Mouse (Mus musculus): ENCODE measurements around the gene Map3k7cl. TPM values are rescaled to one million over a fixed set of nuclear protein-coding genes. Genes with fewer than 3 reads are reported as not detected.

The Map3k7cl gene
- total and polyA plus RNA-seq, 3 experiments: 0.08 TPM; not detected in 2

DNA sequence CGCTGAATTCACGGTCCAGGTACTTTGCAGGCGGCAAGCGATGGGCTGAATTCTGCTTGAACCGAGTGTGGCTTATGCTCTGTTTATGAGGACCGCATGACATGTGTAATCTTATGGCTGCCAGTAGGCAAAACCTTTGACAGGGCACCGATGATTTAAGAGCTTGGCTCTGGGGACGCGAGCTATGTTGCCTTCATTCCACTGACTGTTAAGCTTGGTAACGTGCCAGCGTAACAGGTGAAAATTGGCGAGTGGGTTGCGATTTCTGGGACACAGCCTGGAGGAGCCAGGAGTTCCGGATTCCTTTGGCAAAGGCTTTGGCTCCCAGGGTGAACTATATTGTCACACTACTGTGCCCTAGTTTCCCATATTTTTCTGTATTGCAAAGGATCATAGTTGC is 26.3 kb downstream of the Map3k7cl start:
- Histone ChIP-seq H3K9ac (ENCODE audit: insufficient read depth, low read depth) (no peak overlapping the region), H3K9me3 (replicated peaks; ENCODE audit: low read length) (no peaks in the 10 kb centered on the region), H3K79me2 (replicated peaks; ENCODE audit: control insufficient read depth, extremely low read depth, insufficient read depth, poor library complexity, severe bottlenecking) (no peaks in the 10 kb centered on the region), H3K4me2 (ENCODE audit: insufficient read depth, low read depth, poor library complexity, severe bottlenecking) (no peak overlapping the region), H3K4me3 (replicated peaks in 1 of 3; ENCODE audit: low read depth in 2 of 3, low read length in 2 of 3, poor library complexity in 1 of 3) (no peak overlapping the region), H3K27me3 (replicated peaks) (no peaks in the 10 kb centered on the region), H3K4me1 (ENCODE audit: control insufficient read depth in 1 of 2, insufficient read depth in 2 of 2) (no peaks in the 10 kb centered on the region), H3K27ac (ENCODE audit: insufficient read depth, low read depth) (no peak overlapping the region), H3K36me3 (replicated peaks in 1 of 2; ENCODE audit: control insufficient read depth in 1 of 2, insufficient read depth in 1 of 2, low read length in 1 of 2) (no peaks in the 10 kb centered on the region)
- dilution Hi-C loops (cut with MboI; ENCODE audit: extremely low pct_ligation_motif_present, extremely low pct_unique_long_range_greater_than_20kb, low sequenced_read_pairs) (no loop called here), in situ Hi-C loops (cut with MboI; ENCODE audit: low pct_ligation_motif_present, low pct_unique_long_range_greater_than_20kb, low sequenced_read_pairs) (loop anchor here (5.0 kb wide), 1 partner anchor 57 kb away; no protein-coding TSS in a partner anchor)
- no peak for DNase-seq (ENCODE audit: extremely low read depth)
- no peak for TF ChIP-seq JUND (conservative IDR thresholded peaks at IDR 0.05; ENCODE audit: low read depth, low read length)
- no peak for TF ChIP-seq ETS1 (conservative IDR thresholded peaks at IDR 0.05; ENCODE audit: low read depth, low read length)
- no peak for TF ChIP-seq PAX5 (IDR thresholded peaks at IDR 0.05; ENCODE audit: low read length)

DNA sequence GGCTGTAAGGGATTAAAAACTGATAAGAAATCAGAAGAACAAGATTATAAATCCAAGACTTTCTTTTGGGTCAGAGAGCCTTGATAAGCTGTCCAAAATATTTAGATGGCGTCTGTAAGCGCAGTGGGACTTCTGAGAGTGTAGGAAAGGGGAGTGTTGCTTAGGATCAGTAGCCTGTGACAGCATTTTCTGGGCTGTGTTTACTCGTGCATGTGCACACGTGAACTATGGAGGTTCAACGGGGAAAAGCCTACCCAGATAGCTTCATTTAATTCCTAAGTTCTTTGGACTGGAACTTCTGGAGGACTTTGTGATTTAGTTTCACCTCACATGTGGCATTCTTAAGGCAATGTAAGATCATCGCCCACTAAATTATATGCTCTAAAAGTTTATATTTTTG is 29.6 kb downstream of the Map3k7cl start:
- no peak for DNase-seq (ENCODE audit: extremely low read depth)
- dilution Hi-C loops (cut with MboI; ENCODE audit: extremely low pct_ligation_motif_present, extremely low pct_unique_long_range_greater_than_20kb, low sequenced_read_pairs): no loop called here
- Histone ChIP-seq H3K9ac (ENCODE audit: insufficient read depth, low read depth) (no peak overlapping the region), H3K4me1 (ENCODE audit: control insufficient read depth in 1 of 2, insufficient read depth in 2 of 2) (peaks cover 0 to 5% of the 10 kb centered on the region in 2 experiments; a peak in 1 of 4 replicates), H3K27ac (ENCODE audit: insufficient read depth, low read depth) (no peak overlapping the region), H3K27me3 (replicated peaks) (no peaks in the 10 kb centered on the region), H3K36me3 (replicated peaks in 1 of 2; ENCODE audit: control insufficient read depth in 1 of 2, insufficient read depth in 1 of 2, low read length in 1 of 2) (no peaks in the 10 kb centered on the region), H3K4me3 (replicated peaks in 1 of 3; ENCODE audit: low read depth in 2 of 3, low read length in 2 of 3, poor library complexity in 1 of 3) (no peak overlapping the region), H3K9me3 (replicated peaks; ENCODE audit: low read length) (no peaks in the 10 kb centered on the region), H3K79me2 (replicated peaks; ENCODE audit: control insufficient read depth, extremely low read depth, insufficient read depth, poor library complexity, severe bottlenecking) (no peaks in the 10 kb centered on the region), H3K4me2 (ENCODE audit: insufficient read depth, low read depth, poor library complexity, severe bottlenecking) (no peak overlapping the region)
- in situ Hi-C loops (cut with MboI; ENCODE audit: low pct_ligation_motif_present, low pct_unique_long_range_greater_than_20kb, low sequenced_read_pairs): loop anchor here (5.0 kb wide), 1 partner anchor 170 kb away; no protein-coding TSS in a partner anchor
- TF ChIP-seq CTCF (conservative IDR thresholded peaks at IDR 0.05 in 1 of 2, IDR thresholded peaks at IDR 0.05 in 1 of 2; ENCODE audit: low read depth in 2 of 2, low read length in 2 of 2): no peak
- TF ChIP-seq UBTF (IDR thresholded peaks at IDR 0.05; ENCODE audit: low read depth, low read length): no peak
- TF ChIP-seq TCF12 (IDR thresholded peaks at IDR 0.05; ENCODE audit: low read depth, low read length): no peak
- peak; percentile 60; the same call in 1 of the 2 replicates for TF ChIP-seq BHLHE40 (IDR thresholded peaks at IDR 0.05; ENCODE audit: low read depth, low read length)
- no peak for TF ChIP-seq JUND (conservative IDR thresholded peaks at IDR 0.05; ENCODE audit: low read depth, low read length)
- TF ChIP-seq SMC3 (IDR thresholded peaks at IDR 0.05; ENCODE audit: low read depth, low read length): no peak
- TF ChIP-seq MXI1 (IDR thresholded peaks at IDR 0.05; ENCODE audit: low read depth, low read length): no peak

DNA sequence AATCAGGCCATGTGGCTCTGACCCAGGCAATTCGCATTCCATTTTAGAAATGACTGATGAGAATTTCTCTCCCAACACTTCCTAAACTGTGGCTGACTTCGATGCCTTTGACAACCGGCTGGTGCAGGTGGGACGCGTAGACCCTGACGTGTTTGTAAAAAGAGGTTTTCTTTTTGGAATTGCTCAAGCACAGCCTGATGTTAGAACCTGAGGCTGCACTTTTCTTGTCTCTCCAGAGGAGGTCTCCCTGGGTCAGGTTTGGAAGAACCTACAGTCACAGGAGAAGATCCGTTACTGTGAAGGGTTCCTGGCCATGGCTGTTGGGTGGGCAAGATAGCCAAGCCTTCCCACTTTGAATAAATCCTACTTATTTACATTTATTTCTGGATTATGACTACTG is 31.5 kb downstream of the Map3k7cl start:
- no peak overlapping the region for H3K4me2 ChIP-seq (ENCODE audit: insufficient read depth, low read depth, poor library complexity, severe bottlenecking)
- peak; percentile 60 for DNase-seq (ENCODE audit: extremely low read depth)
- no peak overlapping the region for H3K27ac ChIP-seq (ENCODE audit: insufficient read depth, low read depth)
- H3K4me3 ChIP-seq (replicated peaks in 1 of 3; ENCODE audit: low read depth in 2 of 3, low read length in 2 of 3, poor library complexity in 1 of 3): no peak overlapping the region
- H3K79me2 ChIP-seq (replicated peaks; ENCODE audit: control insufficient read depth, extremely low read depth, insufficient read depth, poor library complexity, severe bottlenecking): no peaks in the 10 kb centered on the region
- H3K9ac ChIP-seq (ENCODE audit: insufficient read depth, low read depth): no peak overlapping the region
- no peaks in the 10 kb centered on the region for H3K27me3 ChIP-seq (replicated peaks)
- H3K36me3 ChIP-seq (replicated peaks in 1 of 2; ENCODE audit: control insufficient read depth in 1 of 2, insufficient read depth in 1 of 2, low read length in 1 of 2): no peaks in the 10 kb centered on the region
- in situ Hi-C loops (cut with MboI; ENCODE audit: low pct_ligation_motif_present, low pct_unique_long_range_greater_than_20kb, low sequenced_read_pairs) (loop anchor here (5.0 kb wide), 1 partner anchor 168 kb away; no protein-coding TSS in a partner anchor), dilution Hi-C loops (cut with MboI; ENCODE audit: extremely low pct_ligation_motif_present, extremely low pct_unique_long_range_greater_than_20kb, low sequenced_read_pairs) (no loop called here)
- no peaks in the 10 kb centered on the region for H3K9me3 ChIP-seq (replicated peaks; ENCODE audit: low read length)
- peaks cover 0 to 8% of the 10 kb centered on the region in 2 experiments; a peak in 1 of 4 replicates for H3K4me1 ChIP-seq (ENCODE audit: control insufficient read depth in 1 of 2, insufficient read depth in 2 of 2)
- TF ChIP-seq MEF2A (IDR thresholded peaks at IDR 0.05; ENCODE audit: borderline replicate concordance, low read depth, low read length): 0 out of 2 replicates have a peak, but pooled peaks have one; percentile 29
- TF ChIP-seq MXI1 (IDR thresholded peaks at IDR 0.05; ENCODE audit: low read depth, low read length): no peak
- TF ChIP-seq CHD1 (IDR thresholded peaks at IDR 0.05; ENCODE audit: low read depth, low read length): no peak
- peak; percentile 37 to 98; a peak in 3 of 4 replicates for TF ChIP-seq CTCF (conservative IDR thresholded peaks at IDR 0.05 in 1 of 2, IDR thresholded peaks at IDR 0.05 in 1 of 2; ENCODE audit: low read depth in 2 of 2, low read length in 2 of 2)
- TF ChIP-seq POLR2A (IDR thresholded peaks at IDR 0.05; ENCODE audit: low read depth, low read length): no peak
- no peak for TF ChIP-seq ZMIZ1 (IDR thresholded peaks at IDR 0.05; ENCODE audit: low read depth, low read length)
- TF ChIP-seq MAZ (IDR thresholded peaks at IDR 0.05; ENCODE audit: low read depth, low read length): no peak
- no peak for TF ChIP-seq JUN (IDR thresholded peaks at IDR 0.05; ENCODE audit: insufficient read depth, low read depth, low read length)
- TF ChIP-seq GABPA (IDR thresholded peaks at IDR 0.05; ENCODE audit: insufficient replicate concordance, low read depth, low read length): no peak
- no peak for TF ChIP-seq ZKSCAN1 (IDR thresholded peaks at IDR 0.05; ENCODE audit: borderline replicate concordance, low read depth, low read length)
- no peak for TF ChIP-seq CHD2 (IDR thresholded peaks at IDR 0.05; ENCODE audit: low read length)
- TF ChIP-seq EP300 (IDR thresholded peaks at IDR 0.05; ENCODE audit: low read length): no peak
- peak; percentile 90 for TF ChIP-seq ZC3H11A (IDR thresholded peaks at IDR 0.05; ENCODE audit: low read depth, low read length)
- 0 out of 2 replicates have a peak, but pooled peaks have one; percentile 24 for TF ChIP-seq ELF1 (IDR thresholded peaks at IDR 0.05; ENCODE audit: low read depth, low read length)
- TF ChIP-seq IRF4 (IDR thresholded peaks at IDR 0.05; ENCODE audit: low read depth, low read length): 0 out of 2 replicates have a peak, but pooled peaks have one; percentile 26
- TF ChIP-seq USF2 (conservative IDR thresholded peaks at IDR 0.05; ENCODE audit: low read depth, low read length): no peak
- TF ChIP-seq MAFK (IDR thresholded peaks at IDR 0.05; ENCODE audit: insufficient replicate concordance, low read length): peak; percentile 30; the same call in 1 of the 2 replicates
- TF ChIP-seq NELFE (IDR thresholded peaks at IDR 0.05; ENCODE audit: low read depth, low read length): no peak; the same call in 1 of the 2 replicates
- TF ChIP-seq E2F4 (IDR thresholded peaks at IDR 0.05; ENCODE audit: insufficient replicate concordance, low read depth, low read length): no peak
